Mouse (Mus musculus) gastrocnemius, adult 8-10 months (tissue): ENCODE data around the gene Tescl. TPM values are rescaled to one million over a fixed set of nuclear protein-coding genes. Genes with fewer than 3 reads are reported as not detected.
A peak's percentile ranks its signal among the peaks of the same experiment; 100 is the strongest.

ENCODE experiments used
- DNase-seq, 2 experiments: peaks; one replicate each; pipeline ENCODE4 v3.0.0; 2022; ENCODE audit warnings: low spot score in 2 of 2
- total RNA-seq, 4 experiments: library from RNA; stranded (reverse); gene quantifications; 2 replicates each; pipeline ENCODE4 v1.2.4; 2022

The Tescl gene
- total RNA-seq, 4 experiments from 2014 or later = not detected

GRCm38 (mm10) chr7:24363228-24363627, 29.5 kb upstream of the Tescl start:
- DNase-seq = no peak

- DNase-seq = no peak
These were observed 27.3 kb upstream of the Tescl start for GRCm38 (mm10) chr7:24361001-24361400.

GRCm38 (mm10) chr7:24359269-24359668, 25.5 kb upstream of the Tescl start:
- DNase-seq = no peak

- DNase-seq = no peak
These were observed 24.2 kb upstream of the Tescl start for GRCm38 (mm10) chr7:24357899-24358298.

- no peak for DNase-seq
These were observed 22.3 kb upstream of the Tescl start for GRCm38 (mm10) chr7:24356081-24356480.

- DNase-seq = no peak
These were observed 21.9 kb upstream of the Tescl start for GRCm38 (mm10) chr7:24355646-24356045.

- no peak for DNase-seq
These were observed 15.2 kb upstream of the Tescl start, which contains the start of gene Lypd5 for GRCm38 (mm10) chr7:24348896-24349295. Gene Lypd5, plus strand, starts transcription at chr7:24349196.

- DNase-seq = no peak
These were observed 12.7 kb upstream of the Tescl start for GRCm38 (mm10) chr7:24346444-24346843.

GRCm38 (mm10) chr7:24343701-24344272, 10.1 kb upstream of the Tescl start:
- no peak for DNase-seq

GRCm38 (mm10) chr7:24338241-24338640, 4.5 kb upstream of the Tescl start:
- no peak for DNase-seq

GRCm38 (mm10) chr7:24335699-24336309, 2.1 kb upstream of the Tescl start:
- DNase-seq = peak; percentile 24 to 30

- DNase-seq = no peak
These were observed 6.3 kb downstream of the Tescl start for GRCm38 (mm10) chr7:24327281-24327975.

- no peak for DNase-seq
These were observed 7.2 kb downstream of the Tescl start for GRCm38 (mm10) chr7:24326273-24327135.

GRCm38 (mm10) chr7:24325675-24326128, 8.0 kb downstream of the Tescl start:
- no peak for DNase-seq

GRCm38 (mm10) chr7:24325197-24325596, 8.5 kb downstream of the Tescl start:
- DNase-seq = no peak

GRCm38 (mm10) chr7:24322593-24322992, 11.1 kb downstream of the Tescl start:
- no peak for DNase-seq

GRCm38 (mm10) chr7:24318942-24319341, 14.8 kb downstream of the Tescl start:
- no peak for DNase-seq

- DNase-seq = peak; percentile 87 to 92
These were observed 17.1 kb downstream of the Tescl start, which contains the start of gene Zfp94 for GRCm38 (mm10) chr7:24316567-24317092. Gene Zfp94, minus strand, starts transcription at chr7:24316666.

- no peak for DNase-seq
These were observed 17.8 kb downstream of the Tescl start for GRCm38 (mm10) chr7:24315726-24316566.

GRCm38 (mm10) chr7:24300771-24301282, 32.9 kb downstream of the Tescl start, which contains the start of gene Zfp61:
Gene Zfp61, minus strand, starts transcription at chr7:24301232.
- DNase-seq = no peak
